Mouse (Mus musculus) liver, embryonic 12.5 days (tissue): ENCODE results near the gene Irgc1. TPM values are rescaled to one million over a fixed set of nuclear protein-coding genes. Genes with fewer than 3 reads are reported as not detected.

Source experiments
- polyA plus RNA-seq: library from polyadenylated mRNA; unstranded; fragments of >200 nt; fragmentation: Nextera tagmentation; extraction: Ambion mirVana; gene quantifications from 2 replicates; pipeline ENCODE4 v1.2.1, GENCODE M21; 2016

The Irgc1 gene
- polyA plus RNA-seq, 1 experiment from 2014 or later = not detected

Other genes with a start within 250 kb of the Irgc1 start
- 2.1 and 4.2 TPM in 2 replicates for gene Zfp111, start 240.9 kb downstream of the Irgc1 start, polyA plus RNA-seq
- 2.0 and 2.7 TPM in 2 replicates for gene Zfp109, start 214.7 kb downstream of the Irgc1 start, polyA plus RNA-seq
- 0.48 and 0.56 TPM in 2 replicates for gene Zfp108, start 197.5 kb downstream of the Irgc1 start, polyA plus RNA-seq
- gene Zfp93, start 181.9 kb downstream of the Irgc1 start, polyA plus RNA-seq = 1.9 and 2.2 TPM in 2 replicates
- gene Zfp61, start 151.1 kb downstream of the Irgc1 start, polyA plus RNA-seq = 7.1 and 7.7 TPM in 2 replicates
- 3.0 and 3.6 TPM in 2 replicates for gene Zfp94, start 135.6 kb downstream of the Irgc1 start, polyA plus RNA-seq
- not detected in 2 replicates for gene Tescl, start 118.4 kb downstream of the Irgc1 start, polyA plus RNA-seq
- gene Lypd5, start 103.1 kb downstream of the Irgc1 start, polyA plus RNA-seq = not detected in 2 replicates
- 159 and 161 TPM in 2 replicates for gene Kcnn4, start 82.0 kb downstream of the Irgc1 start, polyA plus RNA-seq
- gene Smg9, start 52.7 kb downstream of the Irgc1 start, polyA plus RNA-seq = 22.9 and 23.5 TPM in 2 replicates
- gene Plaur, start 10.2 kb upstream of the Irgc1 start, polyA plus RNA-seq = 2.6 and 2.8 TPM in 2 replicates
- 0.28 and 0.35 TPM in 2 replicates for gene Cadm4, start 29.7 kb upstream of the Irgc1 start, polyA plus RNA-seq
- gene Zfp428, start 54.7 kb upstream of the Irgc1 start, polyA plus RNA-seq = 12.4 and 14.2 TPM in 2 replicates
- gene AC161166.1, start 60.2 kb upstream of the Irgc1 start, polyA plus RNA-seq = 0.20 and 0.24 TPM in 2 replicates
- gene Irgq, start 78.4 kb upstream of the Irgc1 start, polyA plus RNA-seq = 2.8 and 3.1 TPM in 2 replicates
- not detected in 2 replicates for gene Pinlyp, start 93.8 kb upstream of the Irgc1 start, polyA plus RNA-seq
- 61.5 and 63.0 TPM in 2 replicates for gene Xrcc1, start 94.0 kb upstream of the Irgc1 start, polyA plus RNA-seq
- 15.1 and 17.0 TPM in 2 replicates for gene Ethe1, start 135.2 kb upstream of the Irgc1 start, polyA plus RNA-seq
- gene Zfp575, start 135.3 kb upstream of the Irgc1 start, polyA plus RNA-seq = 0.41 and 0.57 TPM in 2 replicates
- gene Phldb3, start 158.5 kb upstream of the Irgc1 start, polyA plus RNA-seq = 0.08 and 0.22 TPM in 2 replicates
- not detected in 2 replicates for gene Lypd3, start 184.3 kb upstream of the Irgc1 start, polyA plus RNA-seq
- not detected in 2 replicates for gene Tex101, start 224.4 kb upstream of the Irgc1 start, polyA plus RNA-seq